Mouse (Mus musculus) spleen, adult 2 months (tissue): Measurements from ENCODE around the gene Safb2. TPM values are rescaled to one million over a fixed set of nuclear protein-coding genes. Genes with fewer than 3 reads are reported as not detected.

ENCODE experiments used
- DNase-seq, 2 experiments: peaks; one replicate each; pipeline versions ENCODE4 v3.0.0 to v3.0.0-alpha.2; 2012 to 2021; ENCODE audit warnings: low spot score in 2 of 2, low read depth in 1 of 2
- H3K27ac ChIP-seq: fragments of 200-500 bp; 2 replicates; pipeline ENCODE4 v1.5.1; 2012; ENCODE audit warnings: low read length, inconsistent platforms; ENCODE audit not compliant: insufficient read depth
- H3K27me3 ChIP-seq: fragments of 200-500 bp; 2 replicates; pipeline ENCODE4 v1.6.1; 2012; ENCODE audit warnings: mild to moderate bottlenecking, moderate library complexity, low read length, inconsistent platforms; ENCODE audit not compliant: control insufficient read depth, insufficient read depth
- H3K36me3 ChIP-seq: fragments of 200-500 bp; 2 replicates; pipeline ENCODE4 v1.6.1; 2012; ENCODE audit warnings: mild to moderate bottlenecking, low read length, inconsistent platforms; ENCODE audit not compliant: control insufficient read depth, insufficient read depth
- H3K4me1 ChIP-seq: fragments of 200-500 bp; 2 replicates; pipeline ENCODE4 v1.6.1; 2011; ENCODE audit warnings: inconsistent platforms; ENCODE audit not compliant: control insufficient read depth, insufficient read depth, insufficient read length
- H3K4me3 ChIP-seq: fragments of 200-500 bp; 2 replicates; pipeline ENCODE4 v1.5.1; 2011; ENCODE audit warnings: mild to moderate bottlenecking, inconsistent platforms; ENCODE audit not compliant: insufficient read depth, insufficient read length; ENCODE audit errors: extremely low read depth
- CTCF ChIP-seq: fragments of 200-500 bp; IDR thresholded peaks from 2 replicates; pipeline ENCODE4 v1.5.1; 2011; ENCODE audit warnings: mild to moderate bottlenecking, inconsistent platforms; ENCODE audit not compliant: insufficient read depth, insufficient read length, insufficient replicate concordance; ENCODE audit errors: extremely low read depth
- POLR2A ChIP-seq: fragments of 200-500 bp; IDR thresholded peaks from 2 replicates; pipeline ENCODE4 v1.6.1; 2011; ENCODE audit warnings: low read depth, low read length, inconsistent platforms
- WGBS: fragments of 180-500 bp; shearing (Covaris S2); methylation state at CpG from one replicate; pipeline ENCODE4 v1.1.7; 2018; 5-methylcytosine and 5-hydroxymethylcytosine counted together
- polyA plus RNA-seq: library from polyadenylated mRNA; depleted of rRNA; stranded (reverse); fragments of >200 nt; gene quantifications from 2 replicates; pipeline ENCODE4 v1.2.3, GENCODE M21; 2012; rRNA removed

The Safb2 gene
- polyA plus RNA-seq, 1 experiment, result 157 TPM

DNA sequence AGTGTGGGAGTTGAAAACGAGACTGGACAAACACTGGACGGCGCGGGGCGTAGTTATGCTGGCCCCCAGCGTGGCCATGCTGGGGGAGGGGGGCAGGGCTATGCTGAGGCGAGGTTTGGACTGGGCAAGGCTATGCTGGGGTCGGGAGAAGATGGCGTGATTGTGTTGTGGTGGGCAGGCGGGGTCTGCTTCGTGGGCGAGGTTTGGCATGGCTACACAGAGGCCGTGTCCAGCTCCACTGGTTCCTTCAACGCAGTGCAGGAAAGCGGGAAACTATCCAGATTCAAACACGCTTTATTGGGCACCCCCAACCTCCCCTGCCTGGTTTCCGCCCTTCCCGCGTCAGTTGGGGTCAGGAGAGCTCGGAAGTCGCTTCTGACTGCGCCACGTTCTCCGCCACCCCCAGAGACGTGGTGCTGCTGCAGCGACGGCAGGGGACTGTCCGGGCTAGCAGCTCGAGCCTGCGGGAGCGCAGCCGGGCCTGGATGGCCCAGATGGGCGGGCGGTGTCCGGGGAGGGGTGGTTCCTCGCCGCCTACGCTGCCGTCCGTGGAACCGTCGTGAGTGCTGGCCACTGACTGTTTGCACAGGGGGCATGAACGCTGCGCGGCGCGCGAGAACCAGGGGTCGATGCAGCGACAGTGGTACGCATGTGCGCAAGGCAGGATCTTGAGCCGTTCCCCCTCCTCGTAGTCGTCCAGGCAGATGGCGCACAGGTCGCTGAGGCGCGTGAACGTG is 73.2 kb downstream of the Safb2 start:
- no peak for DNase-seq
- WGBS, result 12% methylated on average over 60 of the region's 60 CpGs
- H3K4me3 ChIP-seq, result no peak overlapping the region
- H3K27ac ChIP-seq, result no peak overlapping the region
- no peaks in the 10 kb centered on the region for H3K36me3 ChIP-seq
- H3K27me3 ChIP-seq, result peaks cover 13% of the 10 kb centered on the region
- no peak for TF ChIP-seq POLR2A
- no peak for TF ChIP-seq CTCF
- peaks cover 2% of the 10 kb centered on the region; the same call in 1 of the 2 replicates for H3K4me1 ChIP-seq

Other genes with a start within 250 kb of the Safb2 start
- 57.5 and 69.4 TPM in 2 replicates for gene Ptprs, start 108.1 kb downstream of the Safb2 start, polyA plus RNA-seq
- not detected in 2 replicates for gene Znrf4, start 72.2 kb downstream of the Safb2 start, polyA plus RNA-seq
- gene Gm20219, start 30.2 kb downstream of the Safb2 start, polyA plus RNA-seq, result 2.3 and 4.4 TPM in 2 replicates
- gene Safb, start 240 bp upstream of the Safb2 start, polyA plus RNA-seq, result 103 and 105 TPM in 2 replicates
- gene 2410015M20Rik, start 25.2 kb upstream of the Safb2 start, polyA plus RNA-seq, result 101 and 140 TPM in 2 replicates
- 2,050 and 3,346 TPM in 2 replicates for gene Rpl36, start 28.8 kb upstream of the Safb2 start, polyA plus RNA-seq
- gene Lonp1, start 42.3 kb upstream of the Safb2 start, polyA plus RNA-seq, result 35.2 and 44.9 TPM in 2 replicates
- gene Catsperd, start 43.6 kb upstream of the Safb2 start, polyA plus RNA-seq, result 0.14 and 0.28 TPM in 2 replicates
- gene Ranbp3, start 88.7 kb upstream of the Safb2 start, polyA plus RNA-seq, result 72.6 and 89.6 TPM in 2 replicates
- gene Ndufa11, start 133.2 kb upstream of the Safb2 start, polyA plus RNA-seq, result 181 and 252 TPM in 2 replicates
- gene Vmac, start 133.4 kb upstream of the Safb2 start, polyA plus RNA-seq, result 20.3 and 33.9 TPM in 2 replicates
- 1.3 and 2.4 TPM in 2 replicates for gene Nrtn, start 172.9 kb upstream of the Safb2 start, polyA plus RNA-seq
- gene Dus3l, start 180.2 kb upstream of the Safb2 start, polyA plus RNA-seq, result 98.4 and 128 TPM in 2 replicates
- gene Prr22, start 185.7 kb upstream of the Safb2 start, polyA plus RNA-seq, result 3.3 and 4.7 TPM in 2 replicates
- 13.6 and 16.5 TPM in 2 replicates for gene Rfx2, start 246.4 kb upstream of the Safb2 start, polyA plus RNA-seq